Mouse (Mus musculus) thymus, postnatal 25 days (tissue): ENCODE data around the gene Insl3.
A peak's percentile ranks its signal among the peaks of the same experiment; 100 is the strongest.
"Not testable (repeated sequence)": the region's sequence is repeated elsewhere in the genome, so short reads cannot be mapped to it uniquely, and the experiment has no call there.

Experiments
- DNase-seq: peaks from one replicate; pipeline ENCODE4 v3.0.0; 2022

Gene Insl3

DNA sequence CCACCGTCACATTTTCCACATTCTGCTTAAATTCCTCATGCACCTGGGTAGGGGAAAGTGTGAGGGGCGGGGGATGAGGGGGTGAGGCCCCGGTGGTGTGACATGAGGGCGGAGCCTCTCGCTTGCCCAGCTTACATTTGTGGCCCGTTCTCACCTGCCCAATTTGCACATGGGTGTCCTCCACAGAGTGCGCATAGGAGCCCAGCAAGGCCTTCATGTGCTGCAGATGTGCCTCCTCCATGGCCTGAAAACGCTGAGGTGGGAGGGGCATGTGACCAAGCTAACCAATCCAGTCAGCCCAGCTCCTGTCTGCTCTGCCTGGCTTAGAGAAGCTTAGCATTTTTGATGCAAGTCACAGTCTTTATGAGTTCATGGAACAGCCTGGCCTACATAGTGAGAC lies 26.5 kb downstream of the Insl3 start:
- no peak for DNase-seq

- DNase-seq, result no peak
Observed at GRCm38 (mm10) chr8:71716561-71717053, 27.6 kb downstream of the Insl3 start.

DNA sequence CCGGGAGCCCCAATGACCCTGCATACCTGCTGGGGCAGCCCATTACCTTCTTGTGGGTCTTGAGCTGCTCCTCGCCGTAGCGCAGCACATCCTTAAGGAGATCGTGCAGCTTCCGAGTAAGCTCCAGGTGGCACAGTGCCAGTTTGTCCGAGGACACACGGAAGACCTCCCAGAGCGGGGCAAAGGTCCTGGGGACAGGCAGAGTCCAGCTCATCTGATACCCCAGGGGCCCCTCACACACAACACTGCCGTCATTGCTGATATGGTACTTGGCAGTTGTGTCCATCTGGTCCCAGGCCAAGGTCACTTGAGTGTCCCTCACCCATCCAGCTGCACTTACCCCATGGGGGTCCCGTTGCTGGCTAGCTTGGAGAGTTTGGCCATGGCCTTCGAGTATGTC lies 28.1 kb downstream of the Insl3 start:
- no peak for DNase-seq

- no peak for DNase-seq
Observed at GRCm38 (mm10) chr8:71718252-71718651, 29.2 kb downstream of the Insl3 start.

DNA sequence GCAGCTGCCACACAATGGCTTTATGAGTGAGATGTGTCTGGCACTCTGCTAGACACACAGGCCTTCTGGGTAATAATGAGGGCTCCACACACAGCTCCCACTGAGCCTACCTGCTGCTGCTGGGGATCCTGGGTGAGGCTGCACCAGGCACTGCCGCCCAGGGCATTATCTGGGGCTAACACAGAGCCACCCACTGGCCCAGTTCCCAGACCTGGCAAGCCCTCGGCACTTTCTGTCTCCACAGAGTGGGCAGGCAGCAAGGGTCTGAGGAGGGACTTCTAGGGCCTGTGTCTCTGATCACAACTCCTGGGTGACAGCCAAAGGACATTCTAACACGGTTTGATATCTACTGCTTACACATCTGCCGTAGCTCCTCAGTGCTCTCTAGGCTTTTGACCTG lies 30.2 kb downstream of the Insl3 start:
- DNase-seq, result no peak

GRCm38 (mm10) chr8:71719928-71720457 lies 31.0 kb downstream of the Insl3 start:
- peak; percentile 73 for DNase-seq

DNA sequence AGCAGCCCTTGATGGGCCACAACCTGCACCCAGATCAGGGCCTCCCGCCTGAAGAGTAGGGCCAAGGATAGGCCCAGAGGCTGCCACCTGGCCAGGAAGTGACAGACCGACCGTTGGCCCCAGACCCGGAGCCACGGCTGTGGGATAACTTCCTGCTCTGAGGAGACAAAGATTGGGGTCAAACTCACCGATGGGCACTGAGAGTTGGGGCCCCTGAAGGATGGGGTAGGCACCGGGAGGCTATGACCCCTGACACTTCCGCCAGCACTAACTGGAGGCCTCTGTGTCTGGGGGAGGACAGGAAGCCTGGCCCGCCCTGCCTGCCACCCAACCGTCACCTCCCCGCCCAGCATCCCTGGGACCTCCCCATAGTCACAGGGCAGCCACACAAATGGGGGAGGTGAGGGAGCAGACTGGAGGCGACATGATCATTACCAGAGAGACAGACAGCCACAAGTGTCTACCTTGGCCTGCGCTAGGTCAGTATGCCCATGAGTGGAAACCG lies 34.1 kb downstream of the Insl3 start:
- peak; percentile 89 for DNase-seq

- no peak for DNase-seq
Observed at GRCm38 (mm10) chr8:71724389-71724788, 35.4 kb downstream of the Insl3 start.

DNA sequence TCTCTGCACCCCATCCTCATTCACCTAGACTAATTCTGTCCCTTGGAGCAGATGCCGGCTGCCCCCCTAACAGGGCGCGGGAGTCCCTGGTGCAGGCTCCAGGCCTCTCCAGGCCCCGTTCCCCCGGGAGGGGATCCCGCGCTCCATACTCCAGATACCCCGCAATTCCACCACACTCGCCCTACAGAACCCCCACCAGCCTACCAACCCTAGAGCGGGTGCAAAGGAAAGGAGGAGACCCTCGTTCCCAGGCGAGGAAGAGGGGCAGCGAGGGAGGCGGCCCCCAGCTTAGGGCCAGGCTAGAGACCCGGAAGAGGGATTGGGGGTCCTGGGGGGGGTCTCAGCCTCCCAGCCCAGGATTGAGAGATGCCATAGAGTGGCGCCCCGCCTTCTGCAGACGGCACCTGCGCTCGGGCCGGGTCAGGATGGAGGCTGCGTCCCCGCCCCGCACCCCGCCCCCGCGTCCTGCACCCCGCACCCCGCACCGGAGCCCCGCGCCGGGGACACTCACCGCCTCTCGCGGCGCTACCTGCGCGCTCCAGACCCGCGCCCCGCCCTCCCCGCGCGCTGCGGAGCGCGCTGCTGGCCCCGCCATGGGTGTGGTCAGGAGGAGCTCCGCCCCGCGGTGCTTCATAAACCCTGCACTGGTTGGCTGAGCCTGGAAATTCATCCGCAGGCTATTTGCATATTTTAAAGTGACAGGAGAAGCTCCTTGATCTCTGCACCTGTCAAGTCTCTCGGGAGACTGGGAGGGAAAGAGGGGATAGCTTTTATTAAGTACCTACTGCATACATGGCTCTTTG lies 36.3 kb downstream of the Insl3 start, which contains the start of gene Fcho1:
Gene Fcho1 (minus strand): TSS at position 595 of the 803 bp plus-strand sequence.
- peak; percentile 93 for DNase-seq

DNA sequence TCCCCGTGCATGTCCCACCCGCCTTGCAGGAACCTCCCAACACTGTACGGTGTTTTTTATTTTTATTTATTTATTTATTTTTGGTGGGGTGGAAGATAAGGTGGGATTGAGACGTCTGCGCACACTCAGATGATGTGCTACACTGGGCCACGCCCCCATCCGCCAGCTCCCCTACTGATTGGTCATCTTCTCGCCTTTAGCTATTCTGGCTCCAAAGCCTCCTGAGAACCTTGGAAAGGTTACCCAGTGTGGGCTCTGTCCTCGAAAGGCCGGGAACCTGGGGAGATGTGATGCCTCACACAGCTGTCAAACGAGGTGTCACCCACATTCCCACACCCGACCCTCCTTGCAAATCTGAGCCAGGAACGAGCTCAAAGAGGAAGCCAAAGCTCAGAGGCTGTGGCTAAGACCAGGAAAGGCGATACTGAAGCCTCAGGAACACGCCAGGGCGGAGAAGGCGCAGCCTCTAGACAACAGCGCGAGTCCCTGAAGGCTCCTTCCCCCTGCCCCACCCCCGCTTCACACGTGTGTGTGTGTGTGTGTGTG lies 39.3 kb downstream of the Insl3 start:
- no peak for DNase-seq

DNA sequence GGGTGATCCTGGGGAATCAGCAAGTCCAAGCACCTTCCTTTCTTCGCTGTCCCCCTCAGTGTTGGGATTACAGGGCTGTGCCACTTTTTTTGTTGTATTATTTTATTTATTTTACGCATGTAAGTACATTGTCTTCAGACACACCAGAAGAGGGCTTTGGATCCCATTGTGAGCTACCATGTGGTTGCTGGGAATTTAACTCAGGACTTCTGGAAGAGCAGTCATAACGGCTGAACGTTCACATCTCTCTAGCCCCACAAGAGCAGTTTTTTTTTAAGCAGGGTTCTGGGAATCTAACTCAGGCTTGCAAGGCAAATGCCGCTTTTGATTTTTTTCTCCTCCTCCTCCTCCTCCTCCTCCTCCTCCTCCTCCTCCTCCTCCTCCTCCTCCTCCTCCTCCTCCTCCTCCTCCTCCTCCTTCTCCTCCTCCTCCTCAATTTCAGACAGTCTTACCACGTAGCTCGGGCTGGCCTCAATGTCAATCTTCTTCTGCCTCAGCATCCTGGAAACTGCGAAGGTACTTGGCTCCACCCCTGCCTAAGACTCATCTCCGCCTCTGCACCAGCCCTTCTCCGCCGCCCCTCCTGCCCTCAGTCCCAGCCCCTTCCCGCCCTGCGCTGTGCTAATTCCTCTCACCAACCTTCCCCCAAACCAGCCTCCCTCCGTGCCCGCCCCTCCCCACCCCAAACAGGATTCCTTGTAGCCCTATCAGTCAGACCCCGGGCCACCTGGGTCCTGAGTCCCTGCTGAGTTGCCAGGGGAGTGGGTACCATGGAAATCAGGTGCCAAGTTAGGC lies 40.0 kb downstream of the Insl3 start:
- DNase-seq, result peak; percentile 71

- DNase-seq, result peak; percentile 88
Observed at GRCm38 (mm10) chr8:71731652-71732230, 42.7 kb downstream of the Insl3 start.

- not testable (repeated sequence) for DNase-seq
Observed at GRCm38 (mm10) chr8:71738316-71738715, 49.3 kb downstream of the Insl3 start.
